Mouse (Mus musculus): ENCODE measurements around the gene Plaur.
"Not testable (repeated sequence)": the region's sequence is repeated elsewhere in the genome, so short reads cannot be mapped to it uniquely, and the experiment has no call there.

Gene Plaur

GRCm38 (mm10) chr7:24476856-24477255 is 14.6 kb downstream of the Plaur start:
- no peak for DNase-seq (ENCODE audit: low spot score in 2 of 2)

GRCm38 (mm10) chr7:24478911-24479310 is 16.6 kb downstream of the Plaur start:
- DNase-seq (ENCODE audit: low spot score in 2 of 2) = no peak

- DNase-seq (ENCODE audit: low spot score in 2 of 2) = no peak
Measured at GRCm38 (mm10) chr7:24479685-24480084, 17.4 kb downstream of the Plaur start.

GRCm38 (mm10) chr7:24480121-24480941 is 18.0 kb downstream of the Plaur start:
- no peak for DNase-seq (ENCODE audit: low spot score in 2 of 2)

GRCm38 (mm10) chr7:24480986-24481473 is 18.7 kb downstream of the Plaur start:
- DNase-seq (ENCODE audit: low spot score in 2 of 2) = no peak

- peak; percentile 82 to 93 for DNase-seq (ENCODE audit: low spot score in 2 of 2)
Measured at GRCm38 (mm10) chr7:24481474-24482207, 19.4 kb downstream of the Plaur start, which contains the start of gene Cadm4. Gene Cadm4, plus strand, starts transcription at chr7:24482023.

GRCm38 (mm10) chr7:24482208-24483020 is 20.1 kb downstream of the Plaur start:
- no peak for DNase-seq (ENCODE audit: low spot score in 2 of 2)

GRCm38 (mm10) chr7:24483291-24483690 is 21.0 kb downstream of the Plaur start:
- DNase-seq (ENCODE audit: low spot score in 2 of 2) = not testable (repeated sequence)

GRCm38 (mm10) chr7:24485481-24485880 is 23.2 kb downstream of the Plaur start:
- no peak for DNase-seq (ENCODE audit: low spot score in 2 of 2)

GRCm38 (mm10) chr7:24486654-24487130 is 24.4 kb downstream of the Plaur start:
- no peak for DNase-seq (ENCODE audit: low spot score in 2 of 2)

GRCm38 (mm10) chr7:24487403-24487802 is 25.1 kb downstream of the Plaur start:
- DNase-seq (ENCODE audit: low spot score in 2 of 2) = no peak

- DNase-seq (ENCODE audit: low spot score in 2 of 2) = no peak
Measured at GRCm38 (mm10) chr7:24488303-24488702, 26.0 kb downstream of the Plaur start.

GRCm38 (mm10) chr7:24499856-24500577 is 37.7 kb downstream of the Plaur start:
- no peak for DNase-seq (ENCODE audit: low spot score in 2 of 2)

- peak in 1 of 2 experiments; percentile 49 for DNase-seq (ENCODE audit: low spot score in 2 of 2)
Measured at GRCm38 (mm10) chr7:24500929-24501328, 38.6 kb downstream of the Plaur start.

GRCm38 (mm10) chr7:24501492-24501891 is 39.2 kb downstream of the Plaur start:
- DNase-seq (ENCODE audit: low spot score in 2 of 2) = peak; percentile 39 to 58

- DNase-seq (ENCODE audit: low spot score in 2 of 2) = no peak
Measured at GRCm38 (mm10) chr7:24504004-24504403, 41.7 kb downstream of the Plaur start.

- DNase-seq (ENCODE audit: low spot score in 2 of 2) = no peak
Measured at GRCm38 (mm10) chr7:24504868-24505267, 42.6 kb downstream of the Plaur start.

GRCm38 (mm10) chr7:24505447-24506064 is 43.3 kb downstream of the Plaur start:
- no peak for DNase-seq (ENCODE audit: low spot score in 2 of 2)

- no peak for DNase-seq (ENCODE audit: low spot score in 2 of 2)
Measured at GRCm38 (mm10) chr7:24506065-24506459, 43.8 kb downstream of the Plaur start.

GRCm38 (mm10) chr7:24506476-24506837 is 44.2 kb downstream of the Plaur start:
- no peak for DNase-seq (ENCODE audit: low spot score in 2 of 2)
